Mouse (Mus musculus) liver, embryonic 14.5 days (tissue): ENCODE data around the gene Gcnt7.

Experiments used
- CTCF ChIP-seq: IDR thresholded peaks from 2 replicates; pipeline ENCODE4 v1.5.1; 2016; ENCODE audit warnings: antibody characterized with exemption, low read depth, control low read depth
- EP300 ChIP-seq: IDR thresholded peaks from 2 replicates; pipeline ENCODE4 v1.6.1; 2016; ENCODE audit warnings: antibody characterized with exemption, low read depth

GRCm38 (mm10) chr2:172406173-172406572 lies 52.2 kb downstream of the Gcnt7 start:
- no peak for TF ChIP-seq CTCF
- no peak for TF ChIP-seq EP300
